Mouse (Mus musculus) cerebellum, adult 2 months (tissue): ENCODE measurements around the gene Hormad2. TPM values are rescaled to one million over a fixed set of nuclear protein-coding genes. Genes with fewer than 3 reads are reported as not detected.
A peak's percentile ranks its signal among the peaks of the same experiment; 100 is the strongest.

ENCODE experiments used
- DNase-seq, 2 experiments: peaks; one replicate each; pipeline ENCODE4 v3.0.0; 2021
- H3K27ac ChIP-seq: fragments of 200-500 bp; 2 replicates; pipeline ENCODE4 v1.5.1; 2012; ENCODE audit warnings: low read length, control low read depth, inconsistent platforms; ENCODE audit not compliant: insufficient read depth
- H3K27me3 ChIP-seq: fragments of 200-500 bp; 2 replicates; pipeline ENCODE4 v1.6.1; 2012; ENCODE audit warnings: inconsistent platforms, mild to moderate bottlenecking, low read length, moderate library complexity; ENCODE audit not compliant: control insufficient read depth, insufficient read depth
- H3K4me1 ChIP-seq: fragments of 200-500 bp; 2 replicates; pipeline ENCODE4 v1.6.1; 2011; ENCODE audit warnings: low read length; ENCODE audit not compliant: control insufficient read depth, insufficient read depth
- H3K4me3 ChIP-seq: fragments of 200-500 bp; replicated peaks from 2 replicates; pipeline ENCODE3; 2011; ENCODE audit warnings: mild to moderate bottlenecking, low read depth, low read length, control low read depth; ENCODE audit not compliant: insufficient read depth
- CTCF ChIP-seq: fragments of 200-500 bp; IDR thresholded peaks from 2 replicates; pipeline ENCODE4 v1.5.1; 2011; ENCODE audit warnings: low read depth, mild to moderate bottlenecking, control low read depth, low read length, moderate library complexity, borderline replicate concordance; ENCODE audit not compliant: insufficient read depth
- POLR2A ChIP-seq: fragments of 200-500 bp; IDR thresholded peaks from 2 replicates; pipeline ENCODE4 v1.6.1; 2011; ENCODE audit warnings: low read length, control low read depth, borderline replicate concordance; ENCODE audit not compliant: insufficient read depth
- WGBS: fragments of 180-500 bp; shearing (Covaris S2); methylation state at CpG from one replicate; pipeline ENCODE4 v1.1.7; 2018; 5-methylcytosine and 5-hydroxymethylcytosine counted together
- polyA plus RNA-seq: library from polyadenylated mRNA; depleted of rRNA; stranded (reverse); fragments of >200 nt; gene quantifications from 2 replicates; pipeline ENCODE4 v1.2.3, GENCODE M21; 2012; rRNA removed

Hormad2 gene
- 0.05 and 0.08 TPM in 2 replicates for polyA plus RNA-seq

GRCm38 (mm10) chr11:4440978-4441377 is at the start of gene Hormad2:
Gene Hormad2, minus strand, starts transcription at chr11:4441105.
- no peak for DNase-seq
- Histone ChIP-seq H3K27me3 (no peaks in the 10 kb centered on the region), H3K4me3 (no peak within 1 kb of the TSS), H3K4me1 (no peaks in the 10 kb centered on the region), H3K27ac (no peak within 1 kb of the TSS)
- no peak for TF ChIP-seq POLR2A
- TF ChIP-seq CTCF = no peak
- WGBS = 49% methylated on average over 19 of the region's 19 CpGs

- no peak for DNase-seq
- no peak for TF ChIP-seq POLR2A
- no peak for TF ChIP-seq CTCF
- Histone ChIP-seq H3K4me3 (no peak overlapping the region), H3K4me1 (peaks cover 18% of the 10 kb centered on the region), H3K27ac (no peak overlapping the region), H3K27me3 (no peaks in the 10 kb centered on the region)
- WGBS = 95% methylated on average over 4 of the region's 4 CpGs
Observed at GRCm38 (mm10) chr11:4489207-4489606, 48.3 kb upstream of the Hormad2 start.

- Histone ChIP-seq H3K4me3 (no peak overlapping the region), H3K27ac (no peak overlapping the region), H3K27me3 (no peaks in the 10 kb centered on the region), H3K4me1 (peaks cover 18% of the 10 kb centered on the region)
- TF ChIP-seq POLR2A (no peak), CTCF (no peak)
- DNase-seq = no peak
- WGBS = 94% methylated on average over 2 of the region's 2 CpGs
Observed at GRCm38 (mm10) chr11:4488798-4489197, 47.9 kb upstream of the Hormad2 start.

GRCm38 (mm10) chr11:4488367-4488766 is 47.5 kb upstream of the Hormad2 start:
- no peak for DNase-seq
- Histone ChIP-seq H3K4me3 (no peak overlapping the region), H3K4me1 (peaks cover 21% of the 10 kb centered on the region), H3K27me3 (no peaks in the 10 kb centered on the region), H3K27ac (no peak overlapping the region)
- 90% methylated on average over 13 of the region's 13 CpGs for WGBS
- TF ChIP-seq POLR2A (no peak), CTCF (no peak)

- no peak for TF ChIP-seq POLR2A
- TF ChIP-seq CTCF = no peak
- H3K27ac ChIP-seq = no peak overlapping the region
- peak; percentile 51 to 52 for DNase-seq
Observed at GRCm38 (mm10) chr11:4487401-4487965, 46.6 kb upstream of the Hormad2 start.

GRCm38 (mm10) chr11:4484541-4484940 is 43.6 kb upstream of the Hormad2 start:
- 73% methylated on average over 5 of the region's 5 CpGs for WGBS
- TF ChIP-seq POLR2A = no peak
- H3K4me3 ChIP-seq = no peak overlapping the region
- DNase-seq = no peak
- H3K4me1 ChIP-seq = peaks cover 23% of the 10 kb centered on the region
- H3K27ac ChIP-seq = no peak overlapping the region
- no peaks in the 10 kb centered on the region for H3K27me3 ChIP-seq

More at GRCm38 (mm10) chr11:4487401-4487965, 46.6 kb upstream of the Hormad2 start:
- Histone ChIP-seq H3K4me3 (no peak overlapping the region), H3K4me1 (peaks cover 23% of the 10 kb centered on the region), H3K27me3 (no peaks in the 10 kb centered on the region)
- 40% methylated on average over 8 of the region's 8 CpGs for WGBS

- no peak overlapping the region for H3K4me3 ChIP-seq
- 90% methylated on average over 5 of the region's 5 CpGs for WGBS
- no peaks in the 10 kb centered on the region for H3K27me3 ChIP-seq
- H3K4me1 ChIP-seq = peaks cover 22% of the 10 kb centered on the region
- TF ChIP-seq CTCF (no peak), POLR2A (no peak)
- DNase-seq = no peak
- no peak overlapping the region for H3K27ac ChIP-seq
Observed at GRCm38 (mm10) chr11:4482641-4483040, 41.7 kb upstream of the Hormad2 start.

GRCm38 (mm10) chr11:4476184-4476697 is 35.3 kb upstream of the Hormad2 start:
- TF ChIP-seq CTCF = no peak
- TF ChIP-seq POLR2A = no peak
- WGBS = 4% methylated on average over 4 of the region's 4 CpGs

More at GRCm38 (mm10) chr11:4476184-4476697, 35.3 kb upstream of the Hormad2 start:
- H3K27ac ChIP-seq = no peak overlapping the region
- peaks cover 16% of the 10 kb centered on the region for H3K4me1 ChIP-seq
- H3K4me3 ChIP-seq = no peak overlapping the region
- no peaks in the 10 kb centered on the region for H3K27me3 ChIP-seq
- DNase-seq = peak; percentile 35 to 55
